Comparison of ENCODE assay signal across 19 mouse cellular contexts in the genomic region with DNA sequence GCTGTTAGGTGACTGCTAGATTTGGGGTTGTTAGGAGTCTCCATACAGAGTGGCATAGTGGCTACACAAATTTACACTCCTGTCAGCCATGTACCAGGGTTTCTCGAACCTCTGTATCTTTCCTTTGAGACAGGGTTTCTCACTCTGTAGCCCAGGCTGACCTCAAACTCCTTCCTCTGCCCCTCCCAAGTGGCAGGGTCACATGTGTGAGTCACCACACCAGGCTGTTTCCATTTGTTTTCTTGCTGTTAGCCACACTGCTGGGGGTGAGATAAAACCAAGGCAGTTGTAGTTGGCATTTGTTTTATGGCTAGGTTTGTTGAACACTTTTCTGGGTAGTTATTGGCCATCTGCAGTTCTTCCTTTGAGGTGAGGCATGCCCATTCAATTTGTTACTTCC.
DNase-seq lines count a peak whose midpoint lies in the region; ATAC-seq lines count a peak whose summit lies in the region.
"Had no signal": no experiment of that assay in that cellular context is flagged by ENCODE, and none has a peak within 500 bp of the region (broad histone marks: within the 10 kb centered on the region; RNA-seq: fewer than 3 reads in every experiment).

No protein-coding gene starts in this region.

- no peak overlapping the region for H3K9ac ChIP-seq in kidney, embryonic 14.5 days (ENCODE audit: low read depth, low read length)
- H3K9ac ChIP-seq: forebrain, embryonic 15.5 days; hindbrain, embryonic 14.5 days; liver, embryonic 12.5 days; midbrain, embryonic 12.5 days had no signal

- H3K4me3 ChIP-seq in kidney, embryonic 14.5 days (ENCODE audit: low read length) = no peak overlapping the region
- H3K4me3 ChIP-seq: forebrain, embryonic 15.5 days; liver, embryonic 12.5 days; midbrain, embryonic 12.5 days had no signal

- H3K27ac ChIP-seq in kidney, embryonic 14.5 days (ENCODE audit: low read depth, low read length) = no peak overlapping the region
- H3K27ac ChIP-seq: forebrain, embryonic 15.5 days; hindbrain, embryonic 14.5 days; liver, embryonic 12.5 days; midbrain, embryonic 12.5 days had no signal

- no peaks in the 10 kb centered on the region for H3K4me1 ChIP-seq in kidney, embryonic 14.5 days (ENCODE audit: control insufficient read depth, insufficient read depth, low read length)
- H3K4me1 ChIP-seq: forebrain, embryonic 15.5 days; liver, embryonic 12.5 days; midbrain, embryonic 12.5 days had no signal

- no peaks in the 10 kb centered on the region for H3K9me3 ChIP-seq in kidney, embryonic 14.5 days (ENCODE audit: control insufficient read depth, low read length)
- H3K9me3 ChIP-seq: forebrain, embryonic 15.5 days; liver, embryonic 12.5 days; midbrain, embryonic 12.5 days had no signal

- DNase-seq in 416B (ENCODE audit: low read depth) = peak; percentile 85
- peak; percentile 5 for DNase-seq in CD4-positive helper T cell, adult 2 months (ENCODE audit: low read depth, low spot score)
- peak; percentile 41 for DNase-seq in adrenal gland, postnatal 14 days
- DNase-seq in spleen, postnatal 10 days (ENCODE audit: low spot score in 2 of 2) = no peak
- no peak for DNase-seq in urinary bladder, postnatal 25 days (ENCODE audit: low spot score)
- DNase-seq: cerebellum, adult 9-11 months; heart, adult 18-20 months; heart, postnatal 10 days; kidney, adult 18-20 months; kidney, postnatal 25 days; layer of hippocampus, adult 9-11 months; left cerebral cortex, postnatal 4 days; right cerebral cortex, postnatal 14 days had no signal

- 56% methylated on average over 1 of the region's 1 CpGs for WGBS in kidney, embryonic 14.5 days

- H3K4me2 ChIP-seq in kidney, embryonic 14.5 days (replicated peaks; ENCODE audit: low read depth, low read length) = no peak overlapping the region
- H3K4me2 ChIP-seq: forebrain, embryonic 15.5 days; hindbrain, embryonic 14.5 days; liver, embryonic 12.5 days; midbrain, embryonic 12.5 days had no signal

- H3K36me3 ChIP-seq in kidney, embryonic 14.5 days (ENCODE audit: control insufficient read depth, insufficient read depth, low read length) = no peaks in the 10 kb centered on the region
- H3K36me3 ChIP-seq: forebrain, embryonic 15.5 days; liver, embryonic 12.5 days; midbrain, embryonic 12.5 days had no signal

- peak; percentile 94 for ATAC-seq in megakaryocyte progenitor cell, adult 5-6 weeks (replicated peaks; ENCODE audit: poor library complexity)
- ATAC-seq in kidney, embryonic 14.5 days (ENCODE audit: low FRiP score, low TSS enrichment) = no peak
- ATAC-seq: forebrain, embryonic 15.5 days; liver, embryonic 12.5 days had no signal

- H3K27me3 ChIP-seq in kidney, embryonic 14.5 days (ENCODE audit: control insufficient read depth, insufficient read depth, low read length) = no peaks in the 10 kb centered on the region
- H3K27me3 ChIP-seq: forebrain, embryonic 15.5 days; liver, embryonic 12.5 days; midbrain, embryonic 12.5 days had no signal

Comparison
In these comparisons a context has a peak if more than half of its experiments do, and no peak if none do; other contexts are left out.
1. DNase-seq: peak in 416B (single experiment), CD4-positive helper T cell, adult 2 months (single experiment) and adrenal gland, postnatal 14 days (single experiment); none in spleen, postnatal 10 days (0 of 2) and urinary bladder, postnatal 25 days (single experiment).